Mouse (Mus musculus) liver, adult 2 months (tissue): ENCODE measurements around the gene Btbd2.

Source experiments
- CTCF ChIP-seq: fragments of 200-500 bp; IDR thresholded peaks from 2 replicates; pipeline ENCODE4 v1.5.1; 2011; ENCODE audit warnings: low read depth, low read length, control low read depth
- POLR2A ChIP-seq: fragments of 200-500 bp; IDR thresholded peaks from 2 replicates; pipeline ENCODE4 v1.6.1; 2011; ENCODE audit warnings: low read length, control low read depth; ENCODE audit not compliant: insufficient read depth; ENCODE audit errors: extremely low read depth

- no peak for TF ChIP-seq CTCF
- TF ChIP-seq POLR2A = no peak
Observed at GRCm38 (mm10) chr10:80686617-80687016, 29.7 kb upstream of the Btbd2 start.
